Mouse (Mus musculus) heart, embryonic 11.5 days (tissue): ENCODE results near the gene Tkt. TPM values are rescaled to one million over a fixed set of nuclear protein-coding genes. Genes with fewer than 3 reads are reported as not detected.
"Not testable (repeated sequence)": the region's sequence is repeated elsewhere in the genome, so short reads cannot be mapped to it uniquely, and the experiment has no call there.

Experiments
- ATAC-seq: fragments of 200-750 bp; cut with Nextera tagmentation; replicated peaks from 2 replicates; pipeline ENCODE4 v1.8.0; 2017; ENCODE audit warnings: moderate library complexity; ENCODE audit not compliant: insufficient number of reproducible peaks, low FRiP score, low TSS enrichment
- H3K27ac ChIP-seq: fragments of 300-500 bp; sonication (generic); 2 replicates; pipeline ENCODE4 v1.5.1; 2014; ENCODE audit warnings: mild to moderate bottlenecking, low read depth, low read length
- H3K27me3 ChIP-seq: fragments of 300-500 bp; sonication (generic); 2 replicates; pipeline ENCODE4 v1.6.1; 2014; ENCODE audit warnings: mild to moderate bottlenecking, low read length, mixed read lengths; ENCODE audit not compliant: control insufficient read depth, insufficient read depth
- H3K36me3 ChIP-seq: fragments of 300-500 bp; sonication (generic); 2 replicates; pipeline ENCODE4 v1.6.1; 2014; ENCODE audit warnings: mild to moderate bottlenecking, low read length, moderate library complexity, mixed read lengths; ENCODE audit not compliant: control insufficient read depth, insufficient read depth
- H3K4me1 ChIP-seq: fragments of 300-500 bp; sonication (generic); 2 replicates; pipeline ENCODE4 v1.6.1; 2014; ENCODE audit warnings: low read length; ENCODE audit not compliant: control insufficient read depth, insufficient read depth
- H3K4me2 ChIP-seq: fragments of 300-500 bp; sonication (generic); 2 replicates; pipeline ENCODE4 v1.6.1; 2014; ENCODE audit warnings: mild to moderate bottlenecking, moderate library complexity
- H3K4me3 ChIP-seq: fragments of 300-500 bp; sonication (generic); 2 replicates; pipeline ENCODE4 v1.5.1; 2014; ENCODE audit warnings: low read depth, low read length
- H3K9ac ChIP-seq: fragments of 300-500 bp; sonication (generic); 2 replicates; pipeline ENCODE4 v1.6.1; 2014; ENCODE audit warnings: mild to moderate bottlenecking, low read depth, low read length, moderate library complexity
- H3K9me3 ChIP-seq: fragments of 300-500 bp; sonication (generic); replicated peaks from 2 replicates; pipeline ENCODE4 v1.6.1; 2016; ENCODE audit warnings: low read length; ENCODE audit not compliant: control insufficient read depth
- WGBS: fragments of 180-500 bp; shearing (Covaris S2); extraction: QIAGEN DNeasy Blood & Tissue Kit; methylation state at CpG from one replicate; pipeline ENCODE4 v1.1.7; 2014; ENCODE audit not compliant: insufficient replicate concordance; 5-methylcytosine and 5-hydroxymethylcytosine counted together
- polyA plus RNA-seq: library from polyadenylated mRNA; unstranded; fragments of >200 nt; fragmentation: Nextera tagmentation; extraction: Ambion mirVana; gene quantifications from 2 replicates; pipeline ENCODE4 v1.2.1, GENCODE M21; 2014

The Tkt gene
- polyA plus RNA-seq, 1 experiment from 2014 or later, result 38.6 TPM

DNA sequence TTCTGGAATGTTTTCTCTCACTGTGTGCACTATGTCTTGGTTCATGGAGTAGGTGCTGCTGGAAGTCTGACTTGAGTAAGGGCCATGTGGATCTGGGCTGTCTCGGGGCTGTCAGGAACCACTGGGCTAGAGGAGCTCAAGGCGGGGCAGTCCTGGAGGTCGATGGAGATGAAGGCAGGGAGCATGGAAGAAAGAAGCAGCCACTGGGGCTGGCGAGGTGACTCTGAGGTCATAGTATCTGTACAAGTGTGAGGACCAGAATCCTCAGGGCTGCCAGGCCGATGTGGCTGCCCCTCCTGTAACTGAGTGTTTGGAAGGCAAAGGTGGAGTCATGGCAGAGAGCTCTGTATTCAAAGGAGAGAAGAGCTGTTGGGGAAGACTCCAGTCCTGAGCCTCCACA, 19.2 kb upstream of the Tkt start:
- peaks cover 10% of the 10 kb centered on the region for H3K36me3 ChIP-seq
- no peak overlapping the region for H3K9ac ChIP-seq
- no peak for ATAC-seq
- no peaks in the 10 kb centered on the region for H3K9me3 ChIP-seq
- no peak overlapping the region for H3K4me3 ChIP-seq
- H3K27me3 ChIP-seq, result no peaks in the 10 kb centered on the region; the same call in 1 of the 2 replicates
- H3K4me1 ChIP-seq, result peaks cover 8% of the 10 kb centered on the region
- H3K27ac ChIP-seq, result no peak overlapping the region
- 65% methylated on average over 5 of the region's 5 CpGs for WGBS
- no peak overlapping the region for H3K4me2 ChIP-seq

DNA sequence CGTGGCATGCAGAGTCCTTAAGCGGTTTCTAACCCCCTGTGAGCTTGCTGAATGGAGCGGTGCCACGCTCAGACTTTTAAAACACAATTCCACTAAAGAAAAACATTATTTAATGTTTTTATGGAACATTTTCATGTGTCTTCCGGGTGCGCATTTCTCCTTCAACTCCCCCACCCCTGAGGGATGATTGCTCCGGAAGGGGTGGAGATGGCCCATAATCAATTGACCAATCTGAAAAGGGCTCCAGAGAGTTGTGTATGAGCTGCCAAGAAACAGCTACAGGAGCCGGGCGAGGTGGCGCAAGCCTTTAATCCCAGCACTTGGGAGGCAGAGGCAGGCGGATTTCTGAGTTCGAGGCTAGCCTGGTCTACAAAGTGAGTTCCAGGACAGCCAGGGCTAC, 18.7 kb upstream of the Tkt start:
- Histone ChIP-seq H3K27me3 (no peaks in the 10 kb centered on the region; the same call in 1 of the 2 replicates), H3K4me1 (peaks cover 8% of the 10 kb centered on the region), H3K9ac (no peak overlapping the region), H3K4me2 (no peak overlapping the region), H3K4me3 (no peak overlapping the region), H3K36me3 (peaks cover 8% of the 10 kb centered on the region), H3K27ac (no peak overlapping the region), H3K9me3 (no peaks in the 10 kb centered on the region)
- no peak for ATAC-seq
- 93% methylated on average over 12 of the region's 12 CpGs for WGBS

DNA sequence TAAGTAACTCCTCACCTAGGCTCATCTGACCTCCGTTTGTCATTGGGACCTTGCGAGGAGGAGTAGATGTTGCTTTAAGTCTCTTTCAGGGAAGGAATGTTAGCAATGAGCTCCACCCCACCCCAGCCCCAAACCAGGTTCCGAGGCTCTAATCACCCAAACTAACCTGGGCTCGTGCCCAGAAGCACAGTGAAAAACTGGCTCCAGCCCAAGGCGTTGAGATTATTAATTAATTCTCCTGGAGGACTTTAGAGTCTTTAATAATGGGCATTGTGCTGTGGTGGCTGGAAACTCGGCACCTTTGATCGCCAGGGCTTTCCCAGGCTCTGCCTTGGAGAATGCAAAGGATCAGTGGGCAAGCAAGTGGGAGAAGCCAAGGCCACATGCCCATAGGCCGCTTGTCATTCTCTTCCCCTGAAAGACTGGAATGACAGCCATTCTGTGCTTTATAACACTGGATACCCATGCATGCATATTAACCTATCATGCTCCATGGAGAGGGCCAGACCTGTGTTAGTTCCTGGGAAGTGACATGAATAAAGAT, 17.4 kb upstream of the Tkt start:
- no peaks in the 10 kb centered on the region for H3K9me3 ChIP-seq
- no peak for ATAC-seq
- WGBS, result 63% methylated on average over 8 of the region's 8 CpGs
- H3K4me3 ChIP-seq, result no peak overlapping the region
- no peaks in the 10 kb centered on the region; the same call in 1 of the 2 replicates for H3K27me3 ChIP-seq
- no peak overlapping the region for H3K9ac ChIP-seq
- peaks cover 8% of the 10 kb centered on the region for H3K36me3 ChIP-seq
- H3K27ac ChIP-seq, result no peak overlapping the region
- H3K4me1 ChIP-seq, result peaks cover 2% of the 10 kb centered on the region; the same call in 1 of the 2 replicates
- no peak overlapping the region for H3K4me2 ChIP-seq

DNA sequence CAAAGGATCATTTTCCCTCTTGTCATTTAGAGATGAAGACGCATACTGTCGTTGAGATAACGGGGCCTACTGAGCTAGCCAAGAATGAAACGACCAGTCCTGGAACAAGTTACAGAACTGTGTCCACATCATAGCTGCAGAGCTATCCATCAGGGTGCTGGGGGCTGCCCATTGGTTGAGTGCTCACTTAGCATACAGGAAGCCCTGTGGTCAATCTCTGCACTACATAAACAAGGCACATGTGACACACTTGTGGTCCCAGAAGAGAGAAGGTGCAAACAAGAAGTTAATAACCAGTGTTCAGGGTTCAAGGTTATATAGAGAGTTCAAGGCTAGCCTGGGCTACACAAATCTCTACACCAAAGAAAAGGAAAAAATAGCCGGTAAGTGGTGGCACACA, 16.7 kb upstream of the Tkt start:
- 77% methylated on average over 5 of the region's 5 CpGs for WGBS
- peaks cover 3% of the 10 kb centered on the region; the same call in 1 of the 2 replicates for H3K36me3 ChIP-seq
- ATAC-seq, result no peak

DNA sequence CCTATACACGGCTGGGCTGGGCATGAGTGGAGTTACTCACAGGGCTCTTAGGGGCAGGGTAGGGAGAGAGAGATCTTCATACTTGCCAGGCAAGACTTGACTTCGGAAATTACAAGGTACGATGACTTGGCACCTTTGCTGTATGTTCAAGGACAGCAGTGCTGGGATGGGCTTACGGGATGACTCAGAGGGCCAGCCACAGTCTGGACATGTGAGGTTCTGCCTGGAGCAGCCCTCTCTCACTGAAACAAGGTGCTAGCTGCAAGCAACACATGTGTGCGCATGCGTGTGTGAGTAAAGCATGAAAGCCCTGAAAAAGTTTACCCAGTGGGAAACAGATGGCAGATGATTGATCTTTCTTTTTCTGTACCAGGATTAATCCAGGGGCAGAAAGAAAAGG, 16.3 kb upstream of the Tkt start:
- no peaks in the 10 kb centered on the region for H3K9me3 ChIP-seq
- no peak overlapping the region for H3K4me2 ChIP-seq
- H3K9ac ChIP-seq, result no peak overlapping the region
- H3K27me3 ChIP-seq, result no peaks in the 10 kb centered on the region; the same call in 1 of the 2 replicates
- no peak for ATAC-seq
- no peak overlapping the region for H3K4me3 ChIP-seq
- H3K36me3 ChIP-seq, result peaks cover 3% of the 10 kb centered on the region; the same call in 1 of the 2 replicates
- H3K27ac ChIP-seq, result no peak overlapping the region
- 89% methylated on average over 6 of the region's 6 CpGs for WGBS
- H3K4me1 ChIP-seq, result peaks cover 2% of the 10 kb centered on the region; the same call in 1 of the 2 replicates

More for the DNA sequence above, 16.7 kb upstream of the Tkt start:
- no peaks in the 10 kb centered on the region; the same call in 1 of the 2 replicates for H3K27me3 ChIP-seq
- no peak overlapping the region for H3K4me3 ChIP-seq
- H3K9me3 ChIP-seq, result no peaks in the 10 kb centered on the region
- no peak overlapping the region for H3K27ac ChIP-seq
- peaks cover 2% of the 10 kb centered on the region; the same call in 1 of the 2 replicates for H3K4me1 ChIP-seq
- no peak overlapping the region for H3K9ac ChIP-seq
- H3K4me2 ChIP-seq, result no peak overlapping the region

DNA sequence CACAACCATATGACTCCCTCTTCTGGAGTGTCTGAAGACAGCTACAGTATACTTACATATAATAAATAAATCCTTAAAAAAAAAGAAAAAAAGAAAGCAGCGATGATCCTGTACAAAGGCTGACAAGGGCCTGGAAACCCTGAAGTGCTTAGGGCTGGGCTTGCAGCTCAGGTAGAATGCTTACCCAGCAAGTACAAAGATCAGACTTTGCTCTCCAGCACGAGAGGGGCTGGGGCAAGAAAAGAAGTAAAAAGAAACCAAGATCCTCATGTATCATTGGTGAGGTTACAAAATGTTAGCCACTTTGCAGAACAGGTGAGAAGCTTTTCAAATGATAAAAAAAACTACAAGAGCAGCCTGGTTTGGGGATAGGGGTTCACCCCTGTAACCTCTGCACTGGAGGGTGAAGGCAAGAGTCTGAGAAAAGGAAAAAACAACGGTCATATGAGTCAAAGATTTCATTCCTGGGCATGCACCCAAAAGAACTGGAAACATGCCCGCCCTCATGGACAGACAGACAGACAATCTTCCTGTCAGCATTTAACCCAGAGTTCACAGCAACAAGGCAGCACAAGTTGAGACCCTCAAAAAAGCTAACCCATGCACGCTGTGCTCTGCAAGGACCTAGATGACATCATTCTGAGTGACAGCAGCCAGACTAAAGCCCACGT, 14.2 kb upstream of the Tkt start:
- no peaks in the 10 kb centered on the region for H3K27me3 ChIP-seq
- WGBS, result 78% methylated on average over 6 of the region's 6 CpGs
- no peak overlapping the region for H3K27ac ChIP-seq
- no peaks in the 10 kb centered on the region for H3K9me3 ChIP-seq
- H3K9ac ChIP-seq, result no peak overlapping the region
- no peak overlapping the region for H3K4me2 ChIP-seq
- peaks cover 3% of the 10 kb centered on the region; the same call in 1 of the 2 replicates for H3K36me3 ChIP-seq
- no peak for ATAC-seq
- H3K4me3 ChIP-seq, result no peak overlapping the region
- peaks cover 2% of the 10 kb centered on the region; the same call in 1 of the 2 replicates for H3K4me1 ChIP-seq

DNA sequence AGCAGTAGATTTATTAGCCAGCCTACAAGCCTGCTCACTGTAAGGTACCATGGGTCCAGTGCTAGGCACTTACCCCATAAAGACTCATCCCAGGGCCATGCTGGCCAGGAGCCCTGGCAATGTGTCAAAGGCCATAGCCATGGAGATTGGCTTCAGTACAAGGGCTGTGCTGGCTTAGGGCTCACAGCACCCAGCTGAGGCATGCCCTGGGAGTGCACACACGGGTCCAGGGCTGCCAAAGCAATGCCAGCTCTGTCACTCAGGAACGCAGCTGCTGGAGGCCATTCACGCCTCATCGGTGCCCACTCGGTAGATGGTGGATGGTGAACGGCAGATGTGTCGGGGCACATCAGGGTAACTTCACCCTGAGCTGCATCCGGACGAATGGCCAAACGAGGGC, 6.6 kb upstream of the Tkt start:
- 71% methylated on average over 10 of the region's 10 CpGs for WGBS
- H3K9ac ChIP-seq, result no peak overlapping the region
- no peaks in the 10 kb centered on the region for H3K9me3 ChIP-seq
- H3K36me3 ChIP-seq, result no peaks in the 10 kb centered on the region
- no peak for ATAC-seq
- no peak overlapping the region for H3K27ac ChIP-seq
- no peak overlapping the region for H3K4me2 ChIP-seq
- H3K4me1 ChIP-seq, result no peaks in the 10 kb centered on the region
- H3K27me3 ChIP-seq, result no peaks in the 10 kb centered on the region
- no peak overlapping the region for H3K4me3 ChIP-seq

DNA sequence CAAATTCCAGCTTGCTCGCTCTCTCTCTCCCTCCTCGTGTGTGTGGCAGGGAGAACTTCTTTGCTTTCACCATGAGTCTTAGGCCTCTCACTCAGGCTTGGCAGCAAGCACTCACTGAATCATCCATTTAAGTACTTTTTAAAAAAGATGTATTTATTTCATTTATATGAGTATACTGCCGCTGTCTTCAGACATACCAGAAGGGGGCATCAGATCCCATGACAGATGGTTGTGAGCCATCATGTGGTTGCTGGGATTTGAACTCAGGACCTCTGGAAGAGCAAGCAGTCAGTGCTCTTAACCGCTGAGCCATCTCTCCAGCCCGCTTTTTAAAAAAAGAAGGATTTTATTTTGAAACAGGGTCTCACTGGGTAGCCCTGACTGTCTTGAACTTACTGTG, 4.8 kb upstream of the Tkt start:
- H3K9me3 ChIP-seq, H3K27me3 ChIP-seq, ATAC-seq, H3K27ac ChIP-seq, H3K4me3 ChIP-seq, H3K36me3 ChIP-seq, H3K4me1 ChIP-seq, H3K4me2 ChIP-seq, H3K9ac ChIP-seq: not testable (repeated sequence)
- 83% methylated on average over 5 of the region's 5 CpGs for WGBS
